Mouse (Mus musculus) MEL (cell line): ENCODE results near the gene Dusp16. TPM values are rescaled to one million over a fixed set of nuclear protein-coding genes. Genes with fewer than 3 reads are reported as not detected.

Experiments
- DNase-seq: peaks from one replicate; pipeline ENCODE4 v3.0.0; 2011; ENCODE audit warnings: low read depth, low spot score
- H3K27ac ChIP-seq: 2 replicates; pipeline ENCODE4 v1.5.1; 2012; ENCODE audit warnings: low read depth, mild to moderate bottlenecking, control low read depth, low read length, moderate library complexity; ENCODE audit not compliant: control insufficient read depth
- H3K27me3 ChIP-seq, 2 experiments: fragments of 150-350 bp in 1 of 2; sonication (generic) in 1 of 2; 2 replicates each; pipeline ENCODE4 v1.6.1; 2012; ENCODE audit warnings: low read length in 2 of 2, mild to moderate bottlenecking in 2 of 2, improper control_type of control experiment in 1 of 2, moderate library complexity in 1 of 2; ENCODE audit not compliant: insufficient read depth in 2 of 2, control insufficient read depth in 1 of 2
- H3K36me3 ChIP-seq, 2 experiments: 2 replicates each; pipeline ENCODE4 v1.6.1; 2012 to 2014; ENCODE audit warnings: low read length in 2 of 2, improper control_type of control experiment in 1 of 2, inconsistent platforms in 1 of 2, mild to moderate bottlenecking in 1 of 2; ENCODE audit not compliant: insufficient read depth in 2 of 2, control insufficient read depth in 1 of 2
- H3K4me1 ChIP-seq, 2 experiments: fragments of 150-350 bp in 1 of 2; sonication (generic) in 1 of 2; 2 replicates each; pipeline ENCODE4 v1.6.1; 2012; ENCODE audit warnings: low read length in 2 of 2, improper control_type of control experiment in 1 of 2, mild to moderate bottlenecking in 1 of 2; ENCODE audit not compliant: insufficient read depth in 2 of 2, control insufficient read depth in 1 of 2
- H3K4me3 ChIP-seq, 2 experiments: fragments of 150-350 bp in 1 of 2; sonication (generic) in 1 of 2; 2 replicates each; pipeline ENCODE4 v1.5.1; 2012; ENCODE audit warnings: low read depth in 2 of 2, low read length in 2 of 2, mild to moderate bottlenecking in 2 of 2, moderate library complexity in 2 of 2, control low read depth in 1 of 2, improper control_type of control experiment in 1 of 2; ENCODE audit not compliant: control insufficient read depth in 1 of 2, insufficient read depth in 1 of 2
- H3K79me2 ChIP-seq: 2 replicates; pipeline ENCODE4 v1.6.1; 2012; ENCODE audit warnings: mild to moderate bottlenecking, low read length, moderate library complexity; ENCODE audit not compliant: control insufficient read depth, poor library complexity, insufficient read depth
- H3K9ac ChIP-seq: 2 replicates; pipeline ENCODE4 v1.6.1; 2012; ENCODE audit warnings: low read depth, mild to moderate bottlenecking, control low read depth, low read length, moderate library complexity; ENCODE audit not compliant: control insufficient read depth, poor library complexity, severe bottlenecking
- H3K9me3 ChIP-seq: fragments of 150-350 bp; sonication (generic); replicated peaks from 2 replicates; pipeline ENCODE4 v1.6.1; 2012; ENCODE audit warnings: mild to moderate bottlenecking, low read length, improper control_type of control experiment, moderate library complexity; ENCODE audit not compliant: insufficient read depth
- BHLHE40 ChIP-seq: IDR thresholded peaks from 2 replicates; pipeline ENCODE4 v1.6.1; 2012; ENCODE audit warnings: low read depth, mild to moderate bottlenecking, inconsistent platforms, low read length, improper control_type of control experiment, borderline replicate concordance
- ELF1 ChIP-seq: IDR thresholded peaks from 2 replicates; pipeline ENCODE4 v1.6.1; 2014; ENCODE audit warnings: low read depth, mild to moderate bottlenecking, inconsistent platforms, low read length, improper control_type of control experiment, moderate library complexity
- EP300 ChIP-seq, 2 experiments: IDR thresholded peaks; 2 replicates each; pipeline ENCODE4 v1.6.1; 2011; ENCODE audit warnings: improper control_type of control experiment in 2 of 2, low read length in 2 of 2, low read depth in 1 of 2, mild to moderate bottlenecking in 1 of 2
- ETS1 ChIP-seq: IDR thresholded peaks from 2 replicates; pipeline ENCODE4 v1.6.1; 2012; ENCODE audit warnings: low read depth, mild to moderate bottlenecking, inconsistent platforms, low read length, improper control_type of control experiment, moderate library complexity
- GATA1 ChIP-seq: IDR thresholded peaks from 2 replicates; pipeline ENCODE4 v1.6.1; 2011; ENCODE audit warnings: low read depth, low read length, improper control_type of control experiment
- KAT2A ChIP-seq: conservative IDR thresholded peaks from 2 replicates; pipeline ENCODE4 v1.6.1; 2012; ENCODE audit warnings: low read depth, low read length, improper control_type of control experiment, inconsistent platforms
- MAFK ChIP-seq: IDR thresholded peaks from 2 replicates; pipeline ENCODE4 v1.6.1; 2011; ENCODE audit warnings: low read depth, mild to moderate bottlenecking, low read length, improper control_type of control experiment, borderline replicate concordance
- NELFE ChIP-seq: IDR thresholded peaks from 2 replicates; pipeline ENCODE4 v1.6.1; 2011; ENCODE audit warnings: low read depth, low read length, improper control_type of control experiment
- POLR2AphosphoS2 ChIP-seq: IDR thresholded peaks from 2 replicates; pipeline ENCODE4 v1.6.1; 2011; ENCODE audit warnings: low read length, improper control_type of control experiment
- RAD21 ChIP-seq: IDR thresholded peaks from 2 replicates; pipeline ENCODE4 v1.6.1; 2011; ENCODE audit warnings: mild to moderate bottlenecking, low read depth, low read length, improper control_type of control experiment
- RCOR1 ChIP-seq: IDR thresholded peaks from 2 replicates; pipeline ENCODE4 v1.6.1; 2012; ENCODE audit warnings: low read depth, mild to moderate bottlenecking, inconsistent platforms, low read length, improper control_type of control experiment
- SMC3 ChIP-seq: IDR thresholded peaks from 2 replicates; pipeline ENCODE4 v1.6.1; 2011; ENCODE audit warnings: low read depth, low read length, improper control_type of control experiment
- TAL1 ChIP-seq: IDR thresholded peaks from 2 replicates; pipeline ENCODE4 v1.6.1; 2012; ENCODE audit warnings: mild to moderate bottlenecking, inconsistent platforms, low read length, moderate library complexity, mixed read lengths
- TBP ChIP-seq: IDR thresholded peaks from 2 replicates; pipeline ENCODE4 v1.8.0; 2011; ENCODE audit warnings: low read depth, low read length, improper control_type of control experiment
- TCF12 ChIP-seq: IDR thresholded peaks from 2 replicates; pipeline ENCODE4 v1.6.1; 2014; ENCODE audit warnings: low read depth, mild to moderate bottlenecking, inconsistent platforms, low read length, improper control_type of control experiment, moderate library complexity
- UBTF ChIP-seq: IDR thresholded peaks from 2 replicates; pipeline ENCODE4 v1.6.1; 2012; ENCODE audit warnings: low read depth, mild to moderate bottlenecking, inconsistent platforms, low read length, improper control_type of control experiment, moderate library complexity, borderline replicate concordance; ENCODE audit not compliant: insufficient read depth
- USF1 ChIP-seq: IDR thresholded peaks from 2 replicates; pipeline ENCODE4 v1.6.1; 2014; ENCODE audit warnings: low read depth, mild to moderate bottlenecking, inconsistent platforms, low read length, improper control_type of control experiment, moderate library complexity
- USF2 ChIP-seq, 2 experiments: IDR thresholded peaks; 2 replicates each; pipeline ENCODE4 v1.6.1; 2011 to 2012; ENCODE audit warnings: improper control_type of control experiment in 2 of 2, low read length in 2 of 2, borderline replicate concordance in 1 of 2, inconsistent platforms in 1 of 2, low read depth in 1 of 2, mild to moderate bottlenecking in 1 of 2; ENCODE audit not compliant: insufficient read depth in 1 of 2
- ZKSCAN1 ChIP-seq: IDR thresholded peaks from 2 replicates; pipeline ENCODE4 v1.6.1; 2012; ENCODE audit warnings: low read depth, mild to moderate bottlenecking, inconsistent platforms, low read length, improper control_type of control experiment, moderate library complexity
- polyA plus RNA-seq, 2 experiments: library from polyadenylated mRNA; stranded (reverse) in 1 of 2; unstranded in 1 of 2; fragments of >175 nt in 1 of 2; fragments of >200 nt in 1 of 2; gene quantifications; 2 replicates each; pipeline versions ENCODE4 v1.2.1 to v1.2.4; 2012; ENCODE audit warnings: low replicate concordance in 2 of 2, low read depth in 1 of 2; ENCODE audit not compliant: insufficient read length in 2 of 2, insufficient read depth in 1 of 2, missing spikeins in 1 of 2
- total RNA-seq: library from RNA; depleted of rRNA; stranded (reverse); fragments of 300-350 nt; gene quantifications from 2 replicates; pipeline ENCODE4 v1.2.3, GENCODE M21; 2012

Dusp16 gene
- total and polyA plus RNA-seq, 3 experiments = 1.9 to 6.9 TPM; not detected in 1

GRCm38 (mm10) chr6:134716168-134716587, 76.2 kb downstream of the Dusp16 start:
- no peak overlapping the region for H3K27ac ChIP-seq
- peak; percentile 57 for DNase-seq
- no peak for TF ChIP-seq USF2 (IDR thresholded peaks at IDR 0.05; ENCODE audit: borderline replicate concordance in 1 of 2, insufficient read depth in 1 of 2, low read depth in 1 of 2, low read length in 2 of 2)
- TF ChIP-seq GATA1 = peak; percentile 83
- no peak for TF ChIP-seq RAD21
- TF ChIP-seq EP300 (IDR thresholded peaks at IDR 0.05; ENCODE audit: low read depth in 1 of 2, low read length in 2 of 2) = peak; percentile 36 to 45; a peak in 3 of 4 replicates
- no peak for TF ChIP-seq UBTF
- peak; percentile 89 for TF ChIP-seq RCOR1
- TF ChIP-seq BHLHE40 = no peak
- TF ChIP-seq TCF12 = peak; percentile 59
- TF ChIP-seq TAL1 = peak; percentile 47
- TF ChIP-seq ELF1 = no peak
- no peak overlapping the region for H3K4me3 ChIP-seq
- H3K36me3 ChIP-seq = peaks cover 0 to 11% of the 10 kb centered on the region in 2 experiments; a peak in 3 of 4 replicates
- no peak overlapping the region for H3K9ac ChIP-seq
- no peaks in the 10 kb centered on the region for H3K9me3 ChIP-seq
- no peaks in the 10 kb centered on the region for H3K79me2 ChIP-seq
- H3K4me1 ChIP-seq = peaks cover 0 to 10% of the 10 kb centered on the region in 2 experiments; a peak in 1 of 4 replicates
- no peaks in the 10 kb centered on the region for H3K27me3 ChIP-seq

DNA sequence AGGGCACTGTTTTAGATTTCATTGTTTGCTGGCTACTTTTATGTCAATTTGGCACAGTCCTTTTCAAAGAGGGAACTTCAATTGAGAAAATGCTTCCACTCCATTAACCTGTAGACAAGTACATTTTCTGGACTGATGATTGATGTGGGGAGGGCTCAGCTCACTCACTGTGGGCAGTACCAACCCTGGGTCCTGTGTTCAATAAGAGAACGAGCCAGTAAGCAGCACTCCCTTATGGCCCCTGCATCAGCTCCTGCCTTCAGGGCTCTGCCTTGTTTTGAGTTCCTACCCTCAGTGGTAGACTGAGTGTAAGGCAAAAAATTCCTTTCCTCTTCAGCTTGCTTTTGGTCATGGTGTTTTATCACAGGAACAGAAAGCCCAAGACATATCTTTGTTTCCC, 78.5 kb downstream of the Dusp16 start:
- Histone ChIP-seq H3K9me3 (no peaks in the 10 kb centered on the region), H3K36me3 (peaks cover 0 to 11% of the 10 kb centered on the region in 2 experiments; a peak in 3 of 4 replicates), H3K4me3 (no peak overlapping the region)
- TF ChIP-seq TAL1 (no peak), TBP (no peak), USF1 (no peak), KAT2A (no peak), SMC3 (no peak), ETS1 (no peak), UBTF (no peak), MAFK (no peak), POLR2AphosphoS2 (no peak), NELFE (no peak), BHLHE40 (no peak), ZKSCAN1 (no peak)
- TF ChIP-seq, all 39 proteins: peak for 0
- no peaks in the 10 kb centered on the region for H3K79me2 ChIP-seq
- no peak for DNase-seq
- H3K27ac ChIP-seq = no peak overlapping the region
- H3K4me1 ChIP-seq = peaks cover 0 to 10% of the 10 kb centered on the region in 2 experiments; a peak in 1 of 4 replicates
- no peaks in the 10 kb centered on the region for H3K27me3 ChIP-seq
- H3K9ac ChIP-seq = no peak overlapping the region
